Comparison of ENCODE assay signal across 9 mouse cellular contexts in the genomic region with DNA sequence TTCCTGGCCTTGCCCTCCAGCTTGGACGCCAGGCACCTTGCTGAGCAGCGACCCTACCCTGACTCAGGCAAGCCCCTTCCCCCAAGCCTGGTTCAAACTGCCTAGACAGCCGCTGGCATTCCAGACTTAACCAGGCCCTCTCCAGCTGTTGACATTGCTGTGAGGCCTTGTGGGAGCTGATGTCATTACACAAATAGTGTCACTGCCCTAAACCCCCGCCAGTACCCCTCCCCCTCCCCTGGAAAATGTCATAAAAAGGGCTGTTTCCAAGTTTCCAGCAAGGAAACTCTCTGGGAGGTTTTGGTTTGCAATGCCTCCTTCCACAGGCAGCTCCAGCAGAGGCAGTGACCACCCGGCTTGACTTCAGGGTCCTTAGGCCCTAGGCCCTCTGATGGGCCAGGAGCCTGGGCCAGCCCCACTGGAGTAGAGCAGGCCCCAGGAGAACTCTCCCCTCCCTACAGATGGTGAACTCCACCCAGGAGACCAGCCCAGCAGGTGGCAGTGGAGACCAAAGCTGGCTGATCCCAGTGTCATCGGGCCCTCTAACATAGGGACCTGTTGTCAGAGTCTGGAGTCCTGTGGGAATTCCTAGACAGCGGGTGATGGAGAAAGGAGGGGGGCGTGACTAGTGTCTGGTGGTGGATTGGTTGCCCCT.
DNase-seq lines count a peak whose midpoint lies in the region; ATAC-seq and TF ChIP-seq lines count a peak whose summit lies in the region.
"Had no signal": no experiment of that assay in that cellular context is flagged by ENCODE, and none has a peak within 500 bp of the region (broad histone marks: within the 10 kb centered on the region; RNA-seq: fewer than 3 reads in every experiment).

No protein-coding gene starts in this region.

- no peak overlapping the region for H3K9ac ChIP-seq in lung, embryonic 14.5 days
- H3K9ac ChIP-seq: hindbrain, embryonic 15.5 days had no signal

- ATAC-seq in lung, embryonic 14.5 days (ENCODE audit: insufficient read depth) = peak; percentile 64
- ATAC-seq in inflammation-experienced regulatory T-cells, adult 6 months = no peak

- no peaks in the 10 kb centered on the region for H3K36me3 ChIP-seq in kidney, adult 2 months (ENCODE audit: control insufficient read depth, insufficient read depth, low read length)
- H3K36me3 ChIP-seq in lung, embryonic 14.5 days (ENCODE audit: insufficient read depth) = no peaks in the 10 kb centered on the region
- H3K36me3 ChIP-seq: hindbrain, embryonic 15.5 days had no signal

- peak; percentile 54 for TF ChIP-seq CTCF in left cerebral cortex, adult 2 months (IDR thresholded peaks at IDR 0.05)
- peak; percentile 48 for TF ChIP-seq CTCF in kidney, adult 2 months (conservative IDR thresholded peaks at IDR 0.05; ENCODE audit: insufficient read depth, insufficient read length, low read depth, low read length)
- peak; percentile 74 for TF ChIP-seq CTCF in lung, embryonic 14.5 days (IDR thresholded peaks at IDR 0.05; ENCODE audit: low read depth)

- no peak overlapping the region for H3K27ac ChIP-seq in left cerebral cortex, adult 2 months
- H3K27ac ChIP-seq in kidney, adult 2 months (ENCODE audit: insufficient read depth, low read depth, low read length) = no peak overlapping the region
- H3K27ac ChIP-seq in lung, embryonic 14.5 days (ENCODE audit: low read depth) = peak overlapping the region; percentile 67
- H3K27ac ChIP-seq: hindbrain, embryonic 15.5 days had no signal

- no peak overlapping the region for H3K4me2 ChIP-seq in lung, embryonic 14.5 days
- H3K4me2 ChIP-seq: hindbrain, embryonic 15.5 days had no signal

- no peaks in the 10 kb centered on the region for H3K9me3 ChIP-seq in lung, embryonic 14.5 days (ENCODE audit: low read depth, low read length)
- H3K9me3 ChIP-seq: hindbrain, embryonic 15.5 days had no signal

- H3K27me3 ChIP-seq in kidney, adult 2 months (replicated peaks; ENCODE audit: control insufficient read depth, insufficient read depth, low read length) = no peaks in the 10 kb centered on the region
- no peaks in the 10 kb centered on the region for H3K27me3 ChIP-seq in lung, embryonic 14.5 days (ENCODE audit: insufficient read depth, low read length)
- H3K27me3 ChIP-seq: hindbrain, embryonic 15.5 days had no signal

- no peaks in the 10 kb centered on the region for H3K4me1 ChIP-seq in kidney, adult 2 months (ENCODE audit: control insufficient read depth, insufficient read depth, low read length)
- peaks cover 37% of the 10 kb centered on the region for H3K4me1 ChIP-seq in lung, embryonic 14.5 days (ENCODE audit: insufficient read depth)

- 52% methylated on average over 8 of the region's 8 CpGs for WGBS in kidney, adult 2 months
- WGBS in lung, embryonic 14.5 days = 23% methylated on average over 8 of the region's 8 CpGs

- DNase-seq in left cerebral cortex, adult 2 months (ENCODE audit: extremely low spot score in 1 of 2, low spot score in 2 of 2) = no peak
- no peak for DNase-seq in left cerebral cortex, postnatal 4 days
- peak; percentile 42 for DNase-seq in adrenal gland, adult 2 months
- peak; percentile 62 for DNase-seq in heart, adult 8-10 months (ENCODE audit: low spot score)
- DNase-seq in kidney, adult 2 months = peak; percentile 49
- DNase-seq in lung, embryonic 14.5 days = peak; percentile 77
- peak; percentile 56 for DNase-seq in thymus, postnatal 0 days (ENCODE audit: low spot score)

- TF ChIP-seq POLR2A in kidney, adult 2 months (IDR thresholded peaks at IDR 0.05; ENCODE audit: low read depth, low read length) = no peak

- intact Hi-C loops in left cerebral cortex, adult 2 months (cut with DNase I) = loop anchor here (2.0 kb wide), 1 partner anchor 197 kb away; no protein-coding TSS in a partner anchor
- intact Hi-C loops in left cerebral cortex, postnatal 4 days (cut with DNase I) = no loop called here

- H3K4me3 ChIP-seq in left cerebral cortex, adult 2 months = no peak overlapping the region
- H3K4me3 ChIP-seq in kidney, adult 2 months (ENCODE audit: insufficient read depth, low read depth, low read length) = no peak overlapping the region
- H3K4me3 ChIP-seq in lung, embryonic 14.5 days (ENCODE audit: low read depth, low read length) = no peak overlapping the region
- H3K4me3 ChIP-seq: hindbrain, embryonic 15.5 days had no signal

Comparison
In these comparisons a context has a peak if more than half of its experiments do, and no peak if none do; other contexts are left out.
1. DNase-seq: peak in adrenal gland, adult 2 months (single experiment), heart, adult 8-10 months (single experiment), kidney, adult 2 months (single experiment), lung, embryonic 14.5 days (single experiment) and thymus, postnatal 0 days (single experiment); none in left cerebral cortex, adult 2 months (0 of 2) and left cerebral cortex, postnatal 4 days (single experiment).
2. Peak in every context shown above with its lines, with median percentiles within 50 percentile points of each other: CTCF ChIP-seq.